Mouse (Mus musculus): Measurements from ENCODE around the gene Zfp740. TPM values are rescaled to one million over a fixed set of nuclear protein-coding genes. Genes with fewer than 3 reads are reported as not detected.

Zfp740 gene
- polyA plus RNA-seq, 1 experiment = not detected

DNA sequence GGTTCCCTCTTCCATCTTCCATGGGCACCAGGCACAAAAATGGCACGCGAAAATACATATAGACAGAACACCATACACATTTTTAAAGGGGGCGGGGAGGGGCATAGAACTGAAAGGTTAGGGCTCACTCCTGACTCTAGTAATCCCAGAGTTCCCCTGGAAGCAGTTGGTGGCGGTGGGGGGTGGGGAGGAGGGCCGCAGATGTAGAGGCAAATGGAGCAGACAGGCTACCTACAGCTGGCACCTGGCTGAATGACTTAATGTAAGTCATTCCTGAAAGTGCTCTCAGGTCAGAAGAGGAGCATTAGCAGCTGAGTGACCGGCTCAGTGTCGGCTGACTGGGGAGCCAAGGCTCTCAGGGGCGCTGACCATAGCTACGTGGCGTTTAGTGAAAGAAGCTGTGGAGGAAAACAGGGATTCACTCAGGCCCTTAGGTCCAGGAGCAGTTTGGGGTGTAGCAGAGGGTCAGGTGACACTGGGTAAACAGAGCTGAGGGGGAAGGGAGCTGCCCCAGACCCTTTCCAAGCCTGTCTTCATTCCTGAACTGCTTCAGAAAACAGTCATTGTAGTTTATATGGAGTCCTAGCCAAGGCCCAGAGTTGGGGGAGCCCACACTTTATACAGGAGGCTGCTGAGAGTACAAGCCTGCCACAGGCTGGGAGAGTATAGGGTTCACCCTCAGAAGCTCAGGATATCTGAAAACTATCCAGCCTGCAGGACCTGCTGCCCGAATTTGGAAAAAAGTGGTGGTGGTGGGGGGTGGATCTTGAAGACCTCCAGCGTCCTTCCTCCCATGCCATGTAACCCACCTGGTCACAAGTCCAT, 39.6 kb downstream of the Zfp740 start:
- Histone ChIP-seq H3K27ac (ENCODE audit: insufficient read depth, low read depth, low read length) (no peak overlapping the region), H3K4me1 (ENCODE audit: control insufficient read depth, insufficient read depth, low read length) (peaks cover 28% of the 10 kb centered on the region), H3K4me3 (ENCODE audit: insufficient read depth, low read depth, low read length) (no peak overlapping the region)
- TF ChIP-seq CTCF (IDR thresholded peaks at IDR 0.05; ENCODE audit: insufficient read depth, low read depth, low read length) (no peak), POLR2A (IDR thresholded peaks at IDR 0.05; ENCODE audit: insufficient read depth, low read depth, low read length) (no peak)
- 72% methylated on average over 12 of the region's 12 CpGs for WGBS

DNA sequence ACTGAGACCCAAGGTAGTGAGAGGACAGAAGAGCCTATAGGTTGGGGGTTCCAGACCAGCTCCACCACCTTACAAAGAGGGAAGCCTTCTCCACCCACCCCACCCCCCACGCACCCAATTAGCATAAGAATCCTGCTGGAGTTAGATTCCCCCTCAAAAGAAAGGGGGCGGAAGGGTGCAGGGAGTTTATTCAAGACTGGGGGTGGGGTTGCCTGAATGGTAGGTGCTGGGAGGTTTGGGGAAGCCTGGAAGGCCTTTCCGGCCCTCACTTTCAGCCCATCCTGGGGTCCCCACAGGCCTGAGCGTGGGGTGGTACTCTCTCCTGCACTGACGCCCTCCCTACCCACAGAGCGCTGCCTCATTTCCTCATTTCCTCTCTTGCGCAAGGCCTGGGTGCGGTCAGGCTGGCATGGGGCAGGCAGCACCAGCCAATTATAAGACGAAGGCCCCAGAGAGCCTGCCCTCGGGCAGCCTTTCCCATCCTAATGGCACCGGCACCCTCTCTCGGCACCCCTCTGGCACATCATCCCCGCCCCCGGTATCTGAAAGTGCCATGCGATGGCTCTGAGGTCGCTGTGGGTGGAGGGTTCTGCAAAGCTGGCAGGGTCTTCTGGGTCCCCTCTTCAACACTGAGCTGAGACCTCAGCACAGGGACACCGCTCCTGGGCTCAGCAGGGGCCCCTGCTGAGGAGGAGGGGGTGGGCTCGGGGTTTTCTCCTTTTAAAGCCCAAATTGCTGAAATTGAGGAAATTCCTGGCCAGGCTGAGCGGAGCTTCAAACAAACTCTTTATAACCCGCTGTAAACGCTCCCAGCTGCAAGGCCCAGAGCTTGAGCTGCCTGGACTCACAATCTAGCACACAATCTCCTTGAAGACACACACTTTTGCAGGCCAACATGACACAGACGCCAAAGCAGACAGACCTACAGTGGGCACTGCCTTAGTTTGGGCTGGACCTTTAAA, 40.5 kb downstream of the Zfp740 start:
- TF ChIP-seq POLR2A (IDR thresholded peaks at IDR 0.05; ENCODE audit: insufficient read depth, low read depth, low read length) (no peak), CTCF (IDR thresholded peaks at IDR 0.05; ENCODE audit: insufficient read depth, low read depth, low read length) (no peak)
- Histone ChIP-seq H3K4me1 (ENCODE audit: control insufficient read depth, insufficient read depth, low read length) (peaks cover 32% of the 10 kb centered on the region), H3K27ac (ENCODE audit: insufficient read depth, low read depth, low read length) (peak overlapping the region; percentile 17; the same call in 1 of the 2 replicates), H3K4me3 (ENCODE audit: insufficient read depth, low read depth, low read length) (peak overlapping the region; percentile 14)
- WGBS = 22% methylated on average over 22 of the region's 22 CpGs

DNA sequence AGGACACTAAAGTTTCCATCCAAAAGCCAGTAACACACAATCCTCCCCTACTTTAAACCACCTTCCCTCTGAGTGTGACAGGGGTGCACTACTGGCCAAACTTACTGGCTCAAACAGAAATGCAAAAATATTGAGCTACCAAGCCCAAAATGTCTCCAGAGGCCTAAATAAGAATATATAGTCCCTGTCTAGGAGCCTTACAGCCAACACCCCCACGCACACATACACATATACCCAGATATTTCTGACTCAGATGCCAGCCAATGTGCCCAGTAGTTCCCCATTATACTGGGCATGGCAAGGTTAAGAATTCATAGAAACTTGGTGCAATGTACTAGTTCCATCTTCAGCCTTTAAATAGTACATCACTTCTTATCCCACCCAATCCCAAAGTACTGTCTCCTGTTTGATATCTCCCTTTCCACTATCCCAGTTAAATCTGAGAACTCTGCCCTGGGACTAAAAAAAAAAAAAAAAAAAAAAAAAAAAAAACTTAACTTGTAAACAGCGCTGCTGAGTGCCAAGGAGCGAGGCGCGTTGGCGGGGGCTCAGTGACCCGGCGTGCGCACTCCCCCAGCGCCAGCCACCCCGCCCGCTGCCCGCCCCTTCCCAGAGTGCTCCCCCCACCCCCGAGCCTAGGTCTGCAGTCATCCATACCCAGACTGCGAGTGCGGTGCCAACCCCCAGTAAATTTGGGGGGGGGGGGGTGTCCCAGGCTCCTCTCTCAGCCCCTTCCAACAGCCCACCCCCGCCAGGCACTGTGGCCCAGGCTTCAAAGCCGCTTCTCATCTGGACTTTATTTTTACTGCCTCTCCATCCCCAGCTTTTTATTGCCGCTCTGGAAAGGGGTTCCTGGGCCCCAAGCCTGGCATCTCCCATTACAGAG, 41.5 kb downstream of the Zfp740 start:
- Histone ChIP-seq H3K4me1 (ENCODE audit: control insufficient read depth, insufficient read depth, low read length) (peaks cover 40% of the 10 kb centered on the region), H3K27ac (ENCODE audit: insufficient read depth, low read depth, low read length) (peak overlapping the region; percentile 17; the same call in 1 of the 2 replicates), H3K4me3 (ENCODE audit: insufficient read depth, low read depth, low read length) (peak overlapping the region; percentile 73)
- no peak for TF ChIP-seq CTCF (IDR thresholded peaks at IDR 0.05; ENCODE audit: insufficient read depth, low read depth, low read length)
- no peak for TF ChIP-seq POLR2A (IDR thresholded peaks at IDR 0.05; ENCODE audit: insufficient read depth, low read depth, low read length)
- WGBS = 13% methylated on average over 19 of the region's 19 CpGs

DNA sequence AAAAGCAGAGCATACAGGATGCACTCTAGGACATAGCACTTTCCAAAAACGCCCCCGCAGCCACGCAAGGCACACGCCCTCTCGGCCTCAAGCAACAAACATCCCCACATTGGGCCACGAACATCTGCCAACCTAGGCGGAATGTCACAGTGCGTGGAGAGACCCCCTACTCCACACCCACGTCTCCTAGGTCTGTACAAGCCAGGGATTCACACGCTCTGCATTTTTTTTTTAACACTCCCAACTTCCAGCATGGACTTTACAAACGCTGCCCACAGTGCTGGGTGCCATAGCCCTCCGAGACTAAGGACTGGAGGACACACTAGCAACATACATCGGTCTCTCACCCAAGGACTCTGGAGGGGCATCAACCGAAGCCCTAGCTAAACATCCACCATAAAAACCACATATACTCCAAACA, 42.4 kb downstream of the Zfp740 start:
- 0 out of 2 replicates have a peak overlapping the region, but pooled peaks have one; percentile 5 for H3K27ac ChIP-seq (ENCODE audit: insufficient read depth, low read depth, low read length)

DNA sequence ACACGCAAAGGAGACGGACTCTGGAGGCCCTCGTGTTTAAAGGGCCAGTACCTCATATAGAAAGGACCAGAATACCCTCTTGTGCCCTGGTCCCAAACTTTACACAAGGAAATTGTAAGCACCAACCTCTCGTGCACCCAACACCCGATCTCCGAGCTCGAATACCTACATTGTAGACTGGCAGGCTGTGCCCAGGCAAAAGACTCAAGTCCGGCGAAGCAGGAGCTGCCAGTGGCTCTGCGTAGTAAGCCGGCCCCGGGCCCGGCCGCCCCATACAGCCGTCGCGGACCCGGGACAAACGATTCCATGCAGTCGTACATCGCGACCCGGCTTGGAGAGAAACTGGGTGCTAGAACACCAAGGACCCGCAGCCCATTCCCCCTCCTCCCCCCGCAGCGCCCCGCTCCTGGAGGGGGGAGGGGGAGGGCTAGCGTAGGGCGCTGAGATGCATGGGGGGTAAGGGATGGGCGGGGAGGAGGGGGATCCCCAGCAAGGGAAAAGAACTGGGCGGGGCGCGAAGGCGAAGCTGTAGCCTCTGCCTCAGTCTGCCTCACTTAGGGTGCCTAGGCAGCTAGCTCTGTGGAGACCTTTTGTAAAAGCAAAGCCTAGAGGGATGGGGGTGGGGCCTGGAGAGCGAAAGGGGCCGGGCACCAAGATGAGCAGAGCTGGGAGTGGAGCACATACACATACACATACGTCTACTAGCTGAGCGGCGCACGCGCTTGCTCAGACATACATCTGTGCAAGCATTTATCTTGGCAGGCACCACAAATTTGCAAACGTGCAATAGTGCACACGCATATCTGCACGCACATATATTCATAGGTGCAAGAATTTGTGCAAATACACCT, 43.1 kb downstream of the Zfp740 start:
- peak overlapping the region; percentile 88 for H3K27ac ChIP-seq (ENCODE audit: insufficient read depth, low read depth, low read length)
- H3K4me3 ChIP-seq (ENCODE audit: insufficient read depth, low read depth, low read length) = peak overlapping the region; percentile 73
- peaks cover 42% of the 10 kb centered on the region for H3K4me1 ChIP-seq (ENCODE audit: control insufficient read depth, insufficient read depth, low read length)
- no peak for TF ChIP-seq CTCF (IDR thresholded peaks at IDR 0.05; ENCODE audit: insufficient read depth, low read depth, low read length)
- no peak for TF ChIP-seq POLR2A (IDR thresholded peaks at IDR 0.05; ENCODE audit: insufficient read depth, low read depth, low read length)
- under 1% methylated on average over 41 of the region's 44 CpGs for WGBS

More for the DNA sequence above, 42.4 kb downstream of the Zfp740 start:
- 10% methylated on average over 14 of the region's 14 CpGs for WGBS
- no peak for TF ChIP-seq POLR2A (IDR thresholded peaks at IDR 0.05; ENCODE audit: insufficient read depth, low read depth, low read length)
- no peak for TF ChIP-seq CTCF (IDR thresholded peaks at IDR 0.05; ENCODE audit: insufficient read depth, low read depth, low read length)
- Histone ChIP-seq H3K4me3 (ENCODE audit: insufficient read depth, low read depth, low read length) (peak overlapping the region; percentile 73), H3K4me1 (ENCODE audit: control insufficient read depth, insufficient read depth, low read length) (peaks cover 42% of the 10 kb centered on the region)

DNA sequence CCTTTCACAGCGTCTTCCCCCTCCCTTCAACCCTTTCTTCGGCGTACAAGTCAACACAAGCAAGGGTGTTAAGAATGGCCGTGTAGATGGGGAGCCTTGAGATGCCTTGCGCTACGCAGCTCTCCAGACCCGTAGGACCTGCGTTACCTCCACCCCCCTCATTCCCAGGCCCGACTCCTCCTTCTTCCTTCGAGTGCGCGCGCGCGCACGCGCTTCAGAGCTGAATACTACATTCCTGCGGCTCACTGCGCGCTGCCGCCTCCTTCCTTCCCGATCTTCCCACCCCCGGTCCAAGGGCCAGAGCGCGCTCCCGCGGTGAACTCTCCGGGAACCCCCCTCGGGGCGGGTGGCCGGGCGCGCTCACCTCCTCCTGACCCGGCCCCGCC, 43.8 kb downstream of the Zfp740 start:
- peak overlapping the region; percentile 73 for H3K4me3 ChIP-seq (ENCODE audit: insufficient read depth, low read depth, low read length)
- TF ChIP-seq CTCF (IDR thresholded peaks at IDR 0.05; ENCODE audit: insufficient read depth, low read depth, low read length) (no peak), POLR2A (IDR thresholded peaks at IDR 0.05; ENCODE audit: insufficient read depth, low read depth, low read length) (peak; percentile 67)
- H3K27ac ChIP-seq (ENCODE audit: insufficient read depth, low read depth, low read length) = peak overlapping the region; percentile 88
- H3K4me1 ChIP-seq (ENCODE audit: control insufficient read depth, insufficient read depth, low read length) = peaks cover 42% of the 10 kb centered on the region
- under 1% methylated on average over 29 of the region's 35 CpGs for WGBS

DNA sequence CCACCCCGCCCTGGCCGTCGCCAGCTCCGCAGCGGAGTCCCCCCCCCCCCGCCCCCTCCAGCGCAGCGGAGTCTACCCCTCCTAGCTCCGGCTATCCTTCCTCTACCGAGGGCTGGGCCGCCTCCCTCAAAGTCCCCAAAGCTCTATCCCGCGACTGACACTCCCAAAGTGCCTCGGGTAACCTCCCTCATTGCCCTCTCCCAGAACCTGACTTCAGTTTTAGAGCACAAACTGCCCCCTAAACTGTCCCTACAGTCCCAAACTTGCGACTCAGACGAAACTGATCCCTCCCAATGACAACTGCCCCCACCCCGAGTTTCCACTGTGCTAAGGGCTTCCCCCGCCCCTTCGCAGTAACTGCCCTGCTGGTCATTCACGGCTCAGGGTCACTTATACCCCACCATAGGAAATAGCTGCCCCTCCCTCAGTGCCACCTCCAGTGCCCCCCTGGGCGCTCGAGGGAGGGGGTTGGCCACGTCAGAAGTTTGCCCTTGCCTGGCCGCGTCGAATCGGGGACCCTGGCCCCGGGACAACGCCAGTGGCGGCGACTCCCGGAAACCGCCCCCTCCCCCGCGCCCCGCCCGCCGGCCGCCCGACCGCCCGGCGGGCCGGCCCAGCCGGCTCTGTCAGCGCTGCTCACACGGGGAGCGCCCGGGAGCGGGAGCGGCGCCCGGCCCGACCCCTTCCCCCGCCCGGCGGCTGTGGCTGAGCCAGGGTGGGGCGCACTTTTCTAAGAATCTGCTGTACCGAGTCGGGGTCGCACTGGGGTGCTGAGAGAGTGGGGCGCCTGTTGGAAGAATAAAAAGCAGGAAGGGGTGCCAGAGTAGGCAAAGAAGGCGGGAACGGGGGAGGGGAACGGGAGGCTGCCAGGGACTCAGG, 44.4 kb downstream of the Zfp740 start:
- TF ChIP-seq CTCF (IDR thresholded peaks at IDR 0.05; ENCODE audit: insufficient read depth, low read depth, low read length) (no peak), POLR2A (IDR thresholded peaks at IDR 0.05; ENCODE audit: insufficient read depth, low read depth, low read length) (no peak)
- Histone ChIP-seq H3K4me1 (ENCODE audit: control insufficient read depth, insufficient read depth, low read length) (peaks cover 42% of the 10 kb centered on the region), H3K4me3 (ENCODE audit: insufficient read depth, low read depth, low read length) (peak overlapping the region; percentile 73), H3K27ac (ENCODE audit: insufficient read depth, low read depth, low read length) (peak overlapping the region; percentile 53)
- WGBS = 1% methylated on average over 64 of the region's 65 CpGs

Data from olfactory bulb, adult 2 months (tissue).